Mouse (Mus musculus): ENCODE measurements around the gene Dab2ip.

- TF ChIP-seq CTCF (IDR thresholded peaks at IDR 0.05; ENCODE audit: low read depth, low read length) (no peak), POLR2A (IDR thresholded peaks at IDR 0.05; ENCODE audit: extremely low read depth, insufficient read depth, low read length) (no peak)
Measured at GRCm38 (mm10) chr2:35545125-35545590, 12.9 kb upstream of the Dab2ip start.

Measured in liver, adult 2 months (tissue).